Mouse (Mus musculus) adrenal gland, adult 2 months (tissue): ENCODE data around the gene 2900026A02Rik. TPM values are rescaled to one million over a fixed set of nuclear protein-coding genes. Genes with fewer than 3 reads are reported as not detected.
A peak's percentile ranks its signal among the peaks of the same experiment; 100 is the strongest.

Source experiments
- DNase-seq: peaks from one replicate; pipeline ENCODE4 v3.0.0; 2021
- polyA plus RNA-seq: library from polyadenylated mRNA; depleted of rRNA; stranded (reverse); fragments of >200 nt; gene quantifications from 2 replicates; pipeline ENCODE4 v1.2.3, GENCODE M21; 2012
- total RNA-seq, 2 experiments: library from RNA; stranded (reverse); gene quantifications; 2 replicates each; pipeline ENCODE4 v1.2.3; 2021

2900026A02Rik gene
- total and polyA plus RNA-seq, 3 experiments, result 11.0 to 17.8 (median 11.5) TPM

GRCm38 (mm10) chr5:113174916-113175692 lies 45.9 kb downstream of the 2900026A02Rik start:
- no peak for DNase-seq

DNA sequence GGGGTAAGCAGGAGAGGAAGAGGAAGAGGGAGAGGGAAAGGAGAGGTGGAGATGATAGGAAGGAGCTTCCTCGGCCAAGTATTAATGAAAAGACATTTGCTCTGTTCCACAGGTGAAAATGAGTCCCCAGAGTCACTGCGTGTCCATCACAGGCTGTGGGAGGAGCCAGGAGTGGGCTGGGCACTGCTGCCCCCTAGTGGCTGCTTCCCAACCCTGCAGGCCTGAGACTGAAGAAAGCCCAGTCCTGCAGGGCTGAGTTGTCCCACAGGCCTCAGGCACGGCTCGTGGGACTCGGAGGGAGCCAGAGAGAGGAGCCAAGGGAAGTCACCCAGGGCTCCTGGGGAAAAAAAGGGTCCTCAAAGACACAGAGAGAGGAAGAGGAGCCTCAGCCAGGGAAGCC lies 47.7 kb downstream of the 2900026A02Rik start:
- DNase-seq, result peak; percentile 77

DNA sequence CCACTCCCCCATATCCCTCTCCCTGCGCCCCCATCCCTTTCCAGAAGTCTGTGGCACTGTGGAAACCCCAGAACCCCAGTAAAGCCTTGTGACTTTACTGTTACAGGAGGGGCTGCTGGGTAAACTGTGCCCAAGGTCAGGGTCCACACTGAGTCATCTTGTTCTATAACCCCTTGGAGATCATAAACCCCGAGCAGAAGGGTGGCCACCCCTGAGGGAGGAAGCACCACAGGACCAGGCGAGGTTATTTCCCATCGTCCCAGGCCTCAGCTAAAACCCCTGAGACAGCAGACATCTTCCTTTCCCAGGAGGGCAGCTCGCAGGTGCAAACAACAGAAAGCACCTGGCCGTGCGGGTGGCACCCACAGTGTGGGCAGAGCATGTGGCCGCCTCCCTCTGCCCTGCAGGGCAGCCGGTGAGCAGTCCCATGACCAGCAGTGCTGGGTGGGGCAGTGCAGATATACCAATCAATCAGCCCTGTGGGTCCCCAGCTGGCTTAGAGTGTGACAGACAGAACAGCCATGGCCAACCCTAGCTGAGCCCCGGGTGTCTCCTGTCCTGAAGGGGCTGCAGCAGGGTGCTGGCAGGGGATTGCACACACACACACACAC lies 49.0 kb downstream of the 2900026A02Rik start:
- DNase-seq, result no peak

- no peak for DNase-seq
Observed at GRCm38 (mm10) chr5:113170064-113170754, 50.8 kb downstream of the 2900026A02Rik start.

GRCm38 (mm10) chr5:113167733-113168132 lies 53.3 kb downstream of the 2900026A02Rik start:
- peak; percentile 37 for DNase-seq

GRCm38 (mm10) chr5:113165481-113165880 lies 55.6 kb downstream of the 2900026A02Rik start:
- DNase-seq, result peak; percentile 55

- DNase-seq, result peak; percentile 94
Observed at GRCm38 (mm10) chr5:113164873-113165441, 56.1 kb downstream of the 2900026A02Rik start.

DNA sequence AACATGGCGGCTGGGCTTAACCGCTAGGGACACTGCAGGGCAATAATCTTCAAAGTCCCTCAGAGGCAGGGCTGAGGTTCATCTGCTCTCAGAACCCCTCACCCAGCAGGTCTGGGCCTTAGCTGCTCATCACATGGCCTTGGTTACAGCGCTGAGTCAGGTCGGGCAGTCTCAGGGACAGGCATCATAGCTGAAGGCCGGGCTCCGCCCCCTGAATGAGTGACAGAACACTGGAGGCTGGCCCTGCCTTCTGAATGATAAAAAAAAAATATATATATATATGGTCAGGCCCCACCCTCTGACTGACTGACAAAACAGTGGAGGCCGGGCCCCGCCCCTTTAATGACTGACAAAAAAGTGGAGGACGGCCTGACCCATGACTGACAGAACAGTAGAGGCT lies 56.6 kb downstream of the 2900026A02Rik start:
- DNase-seq, result peak; percentile 90

- DNase-seq, result peak; percentile 82
Observed at GRCm38 (mm10) chr5:113163116-113163515, 57.9 kb downstream of the 2900026A02Rik start.

DNA sequence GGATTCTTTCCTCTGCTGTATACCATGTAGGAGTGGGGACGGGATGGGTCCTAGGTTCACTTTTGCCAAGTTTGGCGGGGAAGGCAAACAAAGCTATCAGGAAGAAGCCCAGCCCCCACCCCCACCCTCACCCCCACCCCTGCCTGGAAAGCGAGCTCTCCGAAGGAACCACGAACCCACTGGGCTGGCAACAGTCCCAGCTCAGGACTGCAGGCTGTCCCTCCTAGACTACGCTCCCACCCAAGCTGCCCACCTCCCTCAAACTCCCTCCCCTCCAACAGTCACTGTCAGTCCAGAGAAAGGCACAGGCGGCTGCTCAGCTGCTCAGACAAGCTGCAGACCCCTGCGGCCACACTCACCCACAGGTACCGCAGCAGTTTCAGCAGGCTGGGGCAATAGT lies 58.3 kb downstream of the 2900026A02Rik start:
- DNase-seq, result no peak

DNA sequence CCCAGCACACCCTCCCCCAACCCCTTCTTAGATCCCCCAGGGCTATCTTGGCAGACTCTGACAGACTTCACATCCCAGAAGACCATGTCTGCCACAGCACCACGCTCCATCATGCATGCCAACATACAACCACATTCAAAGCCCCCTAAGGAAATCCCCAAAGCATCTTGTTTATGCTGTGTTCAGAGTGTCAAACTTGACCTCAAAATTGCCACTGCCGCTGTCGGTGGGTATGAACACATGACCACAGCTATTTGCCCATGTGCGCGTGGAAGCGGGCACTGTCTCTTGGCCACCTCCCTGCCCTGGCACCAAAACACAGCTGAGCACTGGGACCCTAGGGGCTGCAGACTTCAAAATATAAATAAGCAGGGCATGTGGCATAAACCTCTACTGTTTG lies 59.5 kb downstream of the 2900026A02Rik start:
- DNase-seq, result no peak

- DNase-seq, result no peak
Observed at GRCm38 (mm10) chr5:113160320-113160719, 60.7 kb downstream of the 2900026A02Rik start.

DNA sequence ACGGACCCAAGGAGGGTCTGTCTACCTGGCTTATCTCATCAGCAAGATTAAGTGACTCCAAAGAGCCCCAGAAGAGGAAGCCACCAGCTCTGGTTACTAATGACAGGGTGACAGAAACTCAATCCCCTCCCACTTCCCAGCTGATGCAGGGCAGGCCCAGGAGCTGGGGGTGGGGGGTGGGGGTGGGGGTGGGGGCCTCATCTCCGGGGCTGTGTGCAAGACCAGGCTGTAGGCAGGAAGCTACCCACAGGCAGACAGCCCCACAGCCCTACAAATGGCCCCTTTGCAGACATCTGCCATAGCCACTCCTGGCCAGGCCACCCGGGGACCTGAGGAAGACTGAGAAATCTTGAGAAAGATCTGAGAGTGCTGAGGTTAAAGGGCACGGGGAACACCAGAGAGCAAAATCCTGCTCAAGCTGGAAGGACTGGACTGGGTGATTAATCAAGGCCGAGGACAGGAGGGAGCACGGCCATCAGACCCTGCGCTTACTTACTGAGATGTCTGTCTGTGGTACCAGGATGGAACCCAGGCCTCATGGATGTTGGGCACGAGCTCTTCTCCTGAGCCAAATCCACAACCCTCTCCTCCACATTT lies 62.2 kb downstream of the 2900026A02Rik start:
- no peak for DNase-seq

DNA sequence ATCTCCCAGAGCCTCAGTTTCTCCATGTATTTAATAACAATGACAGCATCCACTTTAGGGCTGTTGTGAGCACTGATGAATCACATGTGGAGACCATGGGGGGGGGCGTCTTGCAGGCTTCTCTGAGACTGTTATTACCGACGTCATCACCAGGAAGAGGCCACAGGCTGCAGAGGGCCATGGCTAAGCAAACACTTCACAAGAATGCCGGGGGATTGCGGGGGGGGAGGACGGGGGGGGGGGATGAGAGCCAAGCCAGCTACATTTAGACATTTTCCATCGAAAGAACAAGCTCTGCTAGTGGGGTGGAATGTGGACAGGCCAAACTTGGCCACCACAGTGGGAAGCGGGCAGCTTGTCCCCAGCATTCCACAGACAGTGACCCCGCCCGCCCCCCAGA lies 63.4 kb downstream of the 2900026A02Rik start:
- DNase-seq, result no peak

- DNase-seq, result no peak
Observed at GRCm38 (mm10) chr5:113157006-113157405, 64.0 kb downstream of the 2900026A02Rik start.

DNA sequence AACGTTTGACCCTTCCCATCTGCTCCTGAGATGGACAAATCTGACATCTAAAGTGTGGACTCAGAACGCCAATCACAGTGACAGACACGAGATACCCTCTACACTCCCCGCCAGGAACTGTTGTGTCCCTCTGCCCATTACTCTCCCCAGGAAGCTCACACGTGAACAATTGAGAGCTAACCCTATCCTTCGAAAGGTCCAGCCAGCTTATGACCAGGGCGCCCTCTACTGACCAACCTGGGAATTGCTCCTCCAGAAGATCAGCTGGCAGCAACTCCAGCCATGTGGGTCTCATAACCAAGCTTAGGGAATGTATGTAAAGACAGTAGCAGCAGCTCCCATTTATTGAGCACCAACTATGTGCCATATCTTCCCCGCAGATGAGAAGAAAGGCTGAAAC lies 65.9 kb downstream of the 2900026A02Rik start:
- peak; percentile 79 for DNase-seq

GRCm38 (mm10) chr5:113154441-113154840 lies 66.6 kb downstream of the 2900026A02Rik start:
- DNase-seq, result no peak

DNA sequence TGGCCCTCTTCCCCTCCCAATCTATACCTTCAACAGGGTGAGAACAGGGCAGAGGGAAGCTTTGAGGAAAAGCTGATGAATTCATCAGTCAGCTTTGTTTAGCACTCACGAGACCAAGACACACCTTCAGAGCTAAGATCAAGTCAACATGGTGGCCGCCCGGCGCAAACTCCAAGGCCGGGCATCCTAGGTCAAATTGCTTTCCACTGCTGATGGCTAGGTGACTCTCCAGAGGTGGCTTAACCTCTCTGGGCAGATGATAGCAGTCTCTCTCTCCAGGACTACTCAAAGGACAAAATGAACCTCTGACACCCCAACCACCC lies 67.6 kb downstream of the 2900026A02Rik start:
- DNase-seq, result no peak

- DNase-seq, result peak; percentile 26
Observed at GRCm38 (mm10) chr5:113152663-113153507, 68.2 kb downstream of the 2900026A02Rik start.

DNA sequence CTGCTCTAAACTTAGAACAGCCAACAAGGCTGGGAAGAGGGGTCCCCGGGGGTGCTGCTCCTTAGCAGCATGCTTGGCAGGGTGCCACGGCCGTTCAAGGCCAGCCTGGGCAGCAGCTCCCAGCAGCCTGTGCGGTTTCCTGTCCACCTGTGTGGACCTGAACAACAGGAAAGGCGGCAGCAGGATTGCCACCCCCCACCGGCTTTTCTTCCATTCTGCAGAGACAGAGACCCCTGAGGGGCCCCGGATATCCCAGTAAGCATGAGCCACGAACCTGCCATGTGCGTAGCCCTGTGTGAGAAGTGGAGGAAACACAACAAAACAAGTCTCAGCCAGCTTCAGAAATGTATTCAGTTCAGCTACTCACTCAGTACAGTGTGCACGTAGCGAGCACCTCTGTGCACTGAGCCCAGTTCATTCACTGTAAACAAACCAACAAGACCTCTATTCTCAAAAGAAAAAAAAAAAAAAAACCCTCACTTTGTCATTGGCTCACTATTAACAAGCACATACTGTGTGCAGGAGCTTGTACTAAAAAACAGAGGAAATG lies 69.4 kb downstream of the 2900026A02Rik start:
- DNase-seq, result peak; percentile 61
